Mouse (Mus musculus): Measurements from ENCODE around the gene Camkk2. TPM values are rescaled to one million over a fixed set of nuclear protein-coding genes. Genes with fewer than 3 reads are reported as not detected.
A peak's percentile ranks its signal among the peaks of the same experiment; 100 is the strongest.

Camkk2 gene
- polyA plus RNA-seq, 1 experiment from 2014 or later: 70.7 TPM

DNA sequence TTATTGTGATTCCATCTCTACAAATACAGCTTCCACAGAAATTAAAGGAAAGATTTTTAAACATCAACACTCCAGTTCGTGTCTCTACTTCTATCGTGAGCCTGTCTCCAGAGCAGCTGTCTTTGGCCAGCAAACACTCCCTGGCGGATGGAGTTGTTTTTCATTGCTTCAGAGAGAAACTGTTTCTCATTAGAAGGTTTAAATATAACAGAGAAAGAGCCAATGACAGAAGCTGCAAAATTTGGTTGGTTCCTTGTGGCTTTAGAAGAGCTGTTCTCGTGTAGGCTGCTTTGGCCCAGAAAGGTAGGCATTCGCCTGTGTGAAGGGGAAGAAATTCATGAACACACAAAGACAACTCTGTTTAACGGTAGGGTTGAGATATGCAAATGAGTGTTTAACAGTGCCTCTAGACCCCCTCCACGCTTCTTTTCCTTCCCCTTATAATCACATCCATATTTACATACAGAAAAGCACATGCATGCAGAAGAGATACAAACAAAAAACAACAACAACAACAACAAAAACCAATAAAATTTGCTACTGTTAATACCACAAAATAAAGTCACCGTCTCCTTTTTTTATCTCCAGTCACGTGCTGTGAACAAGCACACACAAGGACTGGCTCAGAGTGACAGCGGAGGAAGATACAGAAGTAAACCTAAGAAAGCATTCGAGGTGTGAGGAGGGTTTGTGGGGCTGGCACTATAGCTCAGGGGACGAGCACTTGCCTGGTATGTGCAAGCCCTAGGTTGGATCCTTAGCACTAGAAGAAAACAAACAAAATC lies 7.0 kb upstream of the Camkk2 start:
- H3K27ac ChIP-seq (ENCODE audit: low read length): peak overlapping the region; percentile 46; the same call in 1 of the 2 replicates

DNA sequence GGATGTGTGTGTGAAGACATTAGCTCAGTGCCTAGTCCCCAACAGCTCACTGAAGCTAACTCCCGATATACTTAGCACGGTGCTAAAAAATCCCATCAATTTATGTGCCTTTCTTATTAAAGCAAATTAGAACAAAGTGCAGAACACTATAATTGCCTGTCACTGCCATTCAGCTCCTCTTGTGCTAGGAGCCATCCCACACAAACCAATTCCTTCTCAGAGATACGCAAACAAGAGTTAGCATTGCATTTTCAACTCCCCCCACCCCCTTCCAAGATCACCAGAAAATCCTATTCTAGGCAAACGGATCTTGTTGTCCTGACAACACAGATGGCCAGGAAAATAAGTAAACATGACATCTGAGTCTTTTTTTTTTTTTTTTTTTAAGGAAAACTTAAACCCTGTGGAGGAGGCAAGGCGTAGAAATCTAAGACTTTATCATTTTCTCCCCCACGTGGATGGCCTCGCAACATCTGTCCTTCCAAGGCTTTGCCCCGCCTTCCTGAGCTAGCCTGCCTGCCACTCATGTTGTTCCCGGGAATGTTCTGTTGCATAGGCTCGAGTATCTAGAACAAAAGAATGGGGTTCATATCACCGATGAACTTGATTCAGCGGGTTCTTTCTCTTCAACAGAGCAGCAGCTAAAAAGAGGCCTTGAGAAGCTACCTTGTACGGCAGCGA lies 4.7 kb upstream of the Camkk2 start:
- 0 out of 2 replicates have a peak overlapping the region, but pooled peaks have one; percentile 20 for H3K27ac ChIP-seq (ENCODE audit: low read length)
- no peaks in the 10 kb centered on the region for H3K27me3 ChIP-seq (replicated peaks; ENCODE audit: control insufficient read depth, insufficient read depth, low read length)
- WGBS: 51% methylated on average over 14 of the region's 14 CpGs
- no peak for ATAC-seq
- H3K4me3 ChIP-seq (replicated peaks; ENCODE audit: low read length): no peak overlapping the region
- H3K4me1 ChIP-seq (replicated peaks; ENCODE audit: control insufficient read depth, insufficient read depth, low read length): peaks cover 14% of the 10 kb centered on the region; the same call in 1 of the 2 replicates
- H3K9me3 ChIP-seq (ENCODE audit: control insufficient read depth, low read length): no peaks in the 10 kb centered on the region
- peaks cover 10% of the 10 kb centered on the region for H3K36me3 ChIP-seq (ENCODE audit: control insufficient read depth, insufficient read depth)
- H3K9ac ChIP-seq (replicated peaks; ENCODE audit: low read depth, low read length): no peak overlapping the region
- H3K4me2 ChIP-seq (ENCODE audit: low read length): no peak overlapping the region

More for the DNA sequence above, 7.0 kb upstream of the Camkk2 start:
- Histone ChIP-seq H3K9ac (replicated peaks; ENCODE audit: low read depth, low read length) (no peak overlapping the region), H3K4me3 (replicated peaks; ENCODE audit: low read length) (no peak overlapping the region), H3K4me2 (ENCODE audit: low read length) (no peak overlapping the region), H3K27me3 (replicated peaks; ENCODE audit: control insufficient read depth, insufficient read depth, low read length) (no peaks in the 10 kb centered on the region), H3K9me3 (ENCODE audit: control insufficient read depth, low read length) (no peaks in the 10 kb centered on the region), H3K4me1 (replicated peaks; ENCODE audit: control insufficient read depth, insufficient read depth, low read length) (peaks cover 9% of the 10 kb centered on the region; the same call in 1 of the 2 replicates), H3K36me3 (ENCODE audit: control insufficient read depth, insufficient read depth) (peaks cover 10% of the 10 kb centered on the region)
- no peak for ATAC-seq
- WGBS: 43% methylated on average over 12 of the region's 12 CpGs

- peaks cover 21% of the 10 kb centered on the region for H3K4me1 ChIP-seq (replicated peaks; ENCODE audit: control insufficient read depth, insufficient read depth, low read length)
- no peak for ATAC-seq
- no peak overlapping the region for H3K9ac ChIP-seq (replicated peaks; ENCODE audit: low read depth, low read length)
- no peak overlapping the region for H3K4me2 ChIP-seq (ENCODE audit: low read length)
- no peak overlapping the region for H3K27ac ChIP-seq (ENCODE audit: low read length)
- WGBS: 79% methylated on average over 1 of the region's 1 CpGs
- H3K36me3 ChIP-seq (ENCODE audit: control insufficient read depth, insufficient read depth): no peaks in the 10 kb centered on the region
- no peaks in the 10 kb centered on the region for H3K9me3 ChIP-seq (ENCODE audit: control insufficient read depth, low read length)
- no peaks in the 10 kb centered on the region for H3K27me3 ChIP-seq (replicated peaks; ENCODE audit: control insufficient read depth, insufficient read depth, low read length)
- H3K4me3 ChIP-seq (replicated peaks; ENCODE audit: low read length): no peak overlapping the region
Measured at GRCm38 (mm10) chr5:122782066-122782465, 2.9 kb upstream of the Camkk2 start.

DNA sequence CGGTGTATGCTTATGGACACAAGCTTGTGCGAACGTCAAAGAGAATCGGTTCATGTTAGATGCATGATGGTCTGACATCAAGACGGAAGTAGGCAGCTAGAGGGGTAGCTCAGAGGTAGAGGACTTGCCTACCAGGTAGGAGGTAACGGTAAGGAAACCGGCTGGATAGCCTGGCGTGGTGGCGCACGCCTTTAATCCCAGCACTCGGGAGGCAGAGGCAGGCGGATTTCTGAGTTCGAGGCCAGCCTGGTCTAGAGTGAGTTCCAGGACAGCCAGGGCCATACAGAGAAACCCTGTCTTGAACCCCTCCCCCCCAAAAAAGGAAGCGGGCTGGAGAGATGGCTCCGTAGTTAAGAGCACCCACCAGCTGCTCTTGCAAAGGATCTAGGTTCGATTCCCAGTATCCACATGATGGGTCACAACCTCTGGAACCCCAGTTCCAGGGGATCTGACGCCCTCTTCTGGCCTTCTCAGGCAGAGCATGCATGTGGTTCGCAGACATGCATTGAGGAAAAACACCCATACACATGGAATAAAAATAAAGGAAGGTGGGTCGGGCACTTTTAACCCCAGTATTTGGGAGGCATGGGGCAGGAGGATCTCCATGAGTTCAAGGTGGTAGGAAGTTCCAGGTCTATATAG lies 1.7 kb upstream of the Camkk2 start:
- Histone ChIP-seq H3K27ac (ENCODE audit: low read length) (no peak overlapping the region), H3K27me3 (replicated peaks; ENCODE audit: control insufficient read depth, insufficient read depth, low read length) (no peaks in the 10 kb centered on the region), H3K4me3 (replicated peaks; ENCODE audit: low read length) (no peak overlapping the region), H3K36me3 (ENCODE audit: control insufficient read depth, insufficient read depth) (no peaks in the 10 kb centered on the region), H3K4me1 (replicated peaks; ENCODE audit: control insufficient read depth, insufficient read depth, low read length) (peaks cover 21% of the 10 kb centered on the region), H3K9ac (replicated peaks; ENCODE audit: low read depth, low read length) (no peak overlapping the region), H3K4me2 (ENCODE audit: low read length) (no peak overlapping the region), H3K9me3 (ENCODE audit: control insufficient read depth, low read length) (no peaks in the 10 kb centered on the region)
- no peak for ATAC-seq
- 86% methylated on average over 19 of the region's 19 CpGs for whole genome bisulfite sequencing

DNA sequence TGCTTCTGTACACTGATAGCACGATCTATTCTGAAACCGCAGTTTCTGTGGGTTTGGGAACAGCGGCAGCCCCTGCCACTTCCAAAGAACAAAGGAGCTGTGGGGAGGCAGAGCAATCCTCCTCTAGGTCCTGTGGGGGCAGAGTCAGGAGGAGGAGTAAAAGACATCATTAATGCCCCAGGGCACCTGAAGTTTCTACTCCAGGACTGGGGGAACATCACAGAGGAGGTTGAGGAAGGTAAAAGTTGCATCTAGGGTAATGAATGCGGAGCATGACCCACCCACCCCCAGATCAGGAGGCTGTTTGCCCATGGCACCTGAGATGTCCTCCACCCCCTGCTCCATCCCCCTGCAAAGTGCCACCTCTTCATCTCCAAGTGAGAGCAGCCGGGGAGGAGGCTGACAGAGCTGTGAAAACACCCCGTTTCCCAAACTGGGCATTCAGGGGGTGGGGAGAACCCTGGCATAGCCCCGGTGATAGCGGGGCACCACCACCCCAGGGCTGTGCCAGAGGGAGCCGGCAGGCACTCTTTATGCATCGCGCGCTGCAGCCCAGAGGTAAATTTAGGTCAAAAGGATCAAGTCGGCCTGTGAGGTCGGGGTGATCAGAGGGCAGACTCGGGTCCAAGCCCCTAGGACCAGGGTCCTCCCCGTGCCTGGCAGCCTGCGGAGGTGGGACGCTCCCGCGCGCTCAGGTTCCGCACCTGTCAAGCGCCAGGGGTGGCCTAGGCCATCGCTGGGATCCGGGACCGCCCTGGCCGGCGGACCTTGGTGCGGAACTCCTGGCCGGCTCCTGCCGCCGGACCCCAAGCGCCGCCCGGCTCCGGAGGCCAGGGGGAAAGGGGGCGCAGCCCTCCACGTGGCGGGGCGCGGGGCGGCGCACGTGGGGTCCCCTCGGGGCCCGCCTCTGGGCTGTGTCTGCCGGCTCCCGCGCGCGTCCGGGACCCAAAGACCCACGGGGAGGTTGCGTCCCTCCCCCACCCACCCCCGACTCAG lies 680 bp downstream of the Camkk2 start:
- Histone ChIP-seq H3K9me3 (ENCODE audit: control insufficient read depth, low read length) (no peaks in the 10 kb centered on the region), H3K9ac (replicated peaks; ENCODE audit: low read depth, low read length) (peak overlapping the region; percentile 89), H3K27ac (ENCODE audit: low read length) (peak overlapping the region; percentile 31; the same call in 1 of the 2 replicates), H3K4me1 (replicated peaks; ENCODE audit: control insufficient read depth, insufficient read depth, low read length) (peaks cover 15% of the 10 kb centered on the region), H3K36me3 (ENCODE audit: control insufficient read depth, insufficient read depth) (no peaks in the 10 kb centered on the region), H3K4me2 (ENCODE audit: low read length) (peak overlapping the region; percentile 88), H3K27me3 (replicated peaks; ENCODE audit: control insufficient read depth, insufficient read depth, low read length) (no peaks in the 10 kb centered on the region), H3K4me3 (replicated peaks; ENCODE audit: low read length) (peak overlapping the region; percentile 79)
- under 1% methylated on average over 42 of the region's 55 CpGs for WGBS
- peak; percentile 64 for ATAC-seq

DNA sequence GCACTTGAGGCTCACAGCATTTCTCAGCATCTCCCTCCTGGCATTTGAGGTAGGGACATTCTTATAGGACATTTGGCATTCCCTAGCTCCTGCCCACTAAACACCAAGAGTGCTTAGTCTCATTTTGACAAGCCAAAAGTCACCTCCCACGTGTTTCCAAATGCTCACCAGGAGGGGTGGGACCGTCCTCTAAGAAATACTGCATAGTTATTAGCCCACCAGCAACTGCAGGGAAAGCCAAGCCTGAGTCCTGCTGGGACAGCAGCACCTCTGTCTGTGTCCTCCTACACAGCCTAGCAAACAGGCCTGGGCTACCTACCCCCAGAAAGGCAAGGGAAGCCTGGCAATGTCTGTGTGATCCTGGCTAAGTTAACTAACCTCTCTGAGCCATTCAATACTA lies 1.9 kb downstream of the Camkk2 start:
- no peak overlapping the region for H3K4me3 ChIP-seq (replicated peaks; ENCODE audit: low read length)
- H3K27me3 ChIP-seq (replicated peaks; ENCODE audit: control insufficient read depth, insufficient read depth, low read length): no peaks in the 10 kb centered on the region
- H3K4me2 ChIP-seq (ENCODE audit: low read length): no peak overlapping the region
- no peak overlapping the region for H3K9ac ChIP-seq (replicated peaks; ENCODE audit: low read depth, low read length)
- H3K4me1 ChIP-seq (replicated peaks; ENCODE audit: control insufficient read depth, insufficient read depth, low read length): peaks cover 15% of the 10 kb centered on the region
- no peaks in the 10 kb centered on the region for H3K36me3 ChIP-seq (ENCODE audit: control insufficient read depth, insufficient read depth)
- H3K27ac ChIP-seq (ENCODE audit: low read length): no peak overlapping the region
- WGBS: 51% methylated on average over 2 of the region's 2 CpGs
- no peak for ATAC-seq
- no peaks in the 10 kb centered on the region for H3K9me3 ChIP-seq (ENCODE audit: control insufficient read depth, low read length)

GRCm38 (mm10) chr5:122775646-122776286 lies 3.4 kb downstream of the Camkk2 start:
- H3K36me3 ChIP-seq (ENCODE audit: control insufficient read depth, insufficient read depth): no peaks in the 10 kb centered on the region
- no peak overlapping the region for H3K4me3 ChIP-seq (replicated peaks; ENCODE audit: low read length)
- no peak overlapping the region for H3K4me2 ChIP-seq (ENCODE audit: low read length)
- H3K9me3 ChIP-seq (ENCODE audit: control insufficient read depth, low read length): no peaks in the 10 kb centered on the region
- peaks cover 15% of the 10 kb centered on the region for H3K4me1 ChIP-seq (replicated peaks; ENCODE audit: control insufficient read depth, insufficient read depth, low read length)
- H3K27me3 ChIP-seq (replicated peaks; ENCODE audit: control insufficient read depth, insufficient read depth, low read length): no peaks in the 10 kb centered on the region
- 90% methylated on average over 14 of the region's 14 CpGs for WGBS
- H3K27ac ChIP-seq (ENCODE audit: low read length): no peak overlapping the region
- no peak for ATAC-seq
- no peak overlapping the region for H3K9ac ChIP-seq (replicated peaks; ENCODE audit: low read depth, low read length)

GRCm38 (mm10) chr5:122774743-122775611 lies 4.2 kb downstream of the Camkk2 start:
- ATAC-seq: no peak
- H3K4me1 ChIP-seq (replicated peaks; ENCODE audit: control insufficient read depth, insufficient read depth, low read length): peaks cover 14% of the 10 kb centered on the region
- H3K4me2 ChIP-seq (ENCODE audit: low read length): no peak overlapping the region
- no peaks in the 10 kb centered on the region for H3K9me3 ChIP-seq (ENCODE audit: control insufficient read depth, low read length)
- H3K9ac ChIP-seq (replicated peaks; ENCODE audit: low read depth, low read length): no peak overlapping the region
- no peak overlapping the region for H3K27ac ChIP-seq (ENCODE audit: low read length)
- H3K4me3 ChIP-seq (replicated peaks; ENCODE audit: low read length): no peak overlapping the region
- no peaks in the 10 kb centered on the region for H3K36me3 ChIP-seq (ENCODE audit: control insufficient read depth, insufficient read depth)
- 81% methylated on average over 28 of the region's 28 CpGs for WGBS
- no peaks in the 10 kb centered on the region for H3K27me3 ChIP-seq (replicated peaks; ENCODE audit: control insufficient read depth, insufficient read depth, low read length)
